Mouse (Mus musculus): Measurements from ENCODE around the gene Agk. TPM values are rescaled to one million over a fixed set of nuclear protein-coding genes. Genes with fewer than 3 reads are reported as not detected.

Agk gene
- 23.2 TPM for polyA plus RNA-seq (2015; fragmentation: Illumina TruSeq; extraction: RNeasy Lipid Tissue Mini Kit (QIAGEN cat#74804); ENCODE audit: insufficient read depth, low replicate concordance)

DNA sequence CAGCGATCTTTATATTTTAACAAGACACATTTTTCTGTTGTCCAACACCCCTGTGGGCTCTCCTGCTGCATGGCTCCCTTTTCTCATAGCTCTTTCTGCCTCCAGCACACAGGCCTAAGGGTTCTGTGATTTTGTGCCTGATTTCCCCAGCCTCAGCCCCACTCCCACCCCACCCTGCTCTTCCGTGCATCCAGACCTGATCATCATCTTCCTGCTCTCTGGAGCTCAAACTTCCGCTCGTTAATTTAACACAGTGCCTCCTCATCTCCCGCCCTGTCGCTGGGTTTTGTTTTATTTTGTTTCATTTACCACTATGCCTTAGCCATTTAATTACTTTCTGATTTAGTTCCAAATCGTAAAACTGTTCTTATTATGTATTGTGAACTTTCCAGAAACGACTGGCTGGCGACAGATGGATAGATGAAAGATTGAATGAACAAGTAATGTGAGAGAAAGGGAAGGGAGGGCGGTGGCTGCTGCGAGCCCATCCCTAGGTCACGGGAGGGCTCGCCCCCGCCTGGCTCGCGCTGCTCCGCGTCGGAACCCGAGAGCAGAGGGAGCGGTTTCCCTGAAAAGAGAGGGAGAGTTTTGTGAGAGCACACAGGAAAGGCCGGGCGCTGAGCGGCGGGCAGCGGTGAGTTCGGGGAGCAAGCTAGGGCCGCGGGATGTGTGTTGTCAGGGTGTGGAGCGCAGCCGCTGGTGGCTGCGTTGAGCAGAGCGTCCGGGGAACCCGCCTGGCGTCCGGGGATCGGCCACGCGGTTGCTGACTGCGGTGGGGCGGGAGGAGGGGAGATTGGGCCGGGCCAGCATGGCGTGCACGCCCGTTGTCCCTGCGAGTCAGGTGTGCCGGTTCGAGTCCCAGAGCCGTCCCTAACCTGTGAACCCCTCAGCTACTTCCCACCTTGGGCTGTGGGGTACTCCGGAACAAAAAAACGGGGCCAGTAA lies at the start of gene Agk:
Gene Agk, plus strand, starts transcription at position 276 of the 945 bp plus-strand sequence.

GRCm38 (mm10) chr6:40436047-40436483 lies 111.1 kb downstream of the Agk start, which contains the start of gene E330009J07Rik:
Gene E330009J07Rik (minus strand): TSS chr6:40436135.

GRCm38 (mm10) chr6:40438936-40439335 lies 114.0 kb downstream of the Agk start, which contains the start of gene Wee2:
Gene Wee2 (plus strand): TSS chr6:40439088.

Other genes with a start within 250 kb of the Agk start
- gene E330009J07Rik, start 111.0 kb downstream of the Agk start, polyA plus RNA-seq (2015; fragmentation: Illumina TruSeq; extraction: RNeasy Lipid Tissue Mini Kit (QIAGEN cat#74804); ENCODE audit: insufficient read depth, low replicate concordance): 16.9 TPM
- gene Wee2, start 113.9 kb downstream of the Agk start, polyA plus RNA-seq (2015; fragmentation: Illumina TruSeq; extraction: RNeasy Lipid Tissue Mini Kit (QIAGEN cat#74804); ENCODE audit: insufficient read depth, low replicate concordance): not detected
- gene Ssbp1, start 146.2 kb downstream of the Agk start, polyA plus RNA-seq (2015; fragmentation: Illumina TruSeq; extraction: RNeasy Lipid Tissue Mini Kit (QIAGEN cat#74804); ENCODE audit: insufficient read depth, low replicate concordance): 128 TPM
- gene Tas2r137, start 166.1 kb downstream of the Agk start, polyA plus RNA-seq (2015; fragmentation: Illumina TruSeq; extraction: RNeasy Lipid Tissue Mini Kit (QIAGEN cat#74804); ENCODE audit: insufficient read depth, low replicate concordance): not detected
- not detected for gene Tas2r108, start 168.4 kb downstream of the Agk start, polyA plus RNA-seq (2015; fragmentation: Illumina TruSeq; extraction: RNeasy Lipid Tissue Mini Kit (QIAGEN cat#74804); ENCODE audit: insufficient read depth, low replicate concordance)
- not detected for gene Prss37, start 194.3 kb downstream of the Agk start, polyA plus RNA-seq (2015; fragmentation: Illumina TruSeq; extraction: RNeasy Lipid Tissue Mini Kit (QIAGEN cat#74804); ENCODE audit: insufficient read depth, low replicate concordance)
- not detected for gene Olfr461, start 229.9 kb downstream of the Agk start, polyA plus RNA-seq (2015; fragmentation: Illumina TruSeq; extraction: RNeasy Lipid Tissue Mini Kit (QIAGEN cat#74804); ENCODE audit: insufficient read depth, low replicate concordance)
- not detected for gene Olfr460, start 244.3 kb downstream of the Agk start, polyA plus RNA-seq (2015; fragmentation: Illumina TruSeq; extraction: RNeasy Lipid Tissue Mini Kit (QIAGEN cat#74804); ENCODE audit: insufficient read depth, low replicate concordance)

Measured in spleen, adult 10 weeks (tissue).